Mouse (Mus musculus): ENCODE data around the gene Letm1. TPM values are rescaled to one million over a fixed set of nuclear protein-coding genes. Genes with fewer than 3 reads are reported as not detected.

Gene Letm1
- polyA plus RNA-seq, 1 experiment from 2014 or later = 48.2 TPM

DNA sequence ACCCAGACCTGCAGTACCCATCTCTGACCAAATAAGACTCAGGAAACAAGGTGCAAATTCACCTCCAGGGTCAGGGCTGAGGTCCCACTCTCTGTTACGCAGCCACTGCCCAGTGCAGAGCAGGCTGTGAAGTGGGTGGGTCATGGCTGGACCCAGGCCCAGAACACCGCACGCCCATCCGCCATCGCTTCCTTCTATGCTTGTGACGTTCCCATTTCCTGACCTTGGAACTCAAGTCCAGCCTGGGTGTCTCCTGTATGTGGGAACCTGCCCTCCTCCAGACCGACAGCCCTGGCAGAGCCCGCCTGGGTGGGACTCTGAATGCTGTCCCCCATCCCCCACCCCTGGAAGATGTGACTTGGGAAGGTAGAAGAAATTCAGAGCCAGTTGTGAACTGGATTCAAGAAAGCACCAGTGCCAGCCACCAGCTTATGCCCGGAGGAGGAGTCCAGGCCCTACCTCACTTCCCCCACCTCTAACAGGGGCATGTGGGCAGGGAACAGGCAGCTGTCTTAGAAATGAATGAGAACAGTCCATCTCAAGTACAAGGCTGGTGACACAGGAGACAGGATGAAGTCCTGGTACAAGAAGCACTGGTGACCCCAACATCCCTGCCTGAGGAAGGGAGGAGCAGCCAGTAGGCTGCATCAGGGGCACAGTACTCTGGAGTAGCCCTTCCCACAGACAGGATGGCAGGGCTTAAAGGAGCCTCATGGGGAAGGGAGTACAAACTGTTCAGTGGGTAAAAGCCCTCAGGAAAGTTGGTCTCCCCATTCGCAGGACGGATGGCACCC is 92.6 kb downstream of the Letm1 start:
- Histone ChIP-seq H3K4me2 (replicated peaks) (peak overlapping the region; percentile 16; the same call in 1 of the 2 replicates), H3K27ac (0 out of 2 replicates have a peak overlapping the region, but pooled peaks have one; percentile 48), H3K4me3 (no peak overlapping the region), H3K9me3 (no peaks in the 10 kb centered on the region), H3K9ac (0 out of 2 replicates have a peak overlapping the region, but pooled peaks have one; percentile 31), H3K36me3 (no peaks in the 10 kb centered on the region), H3K27me3 (no peaks in the 10 kb centered on the region), H3K4me1 (peaks cover 56% of the 10 kb centered on the region)
- no peak for ATAC-seq (ENCODE audit: low FRiP score, low read depth)
- 76% methylated on average over 11 of the region's 11 CpGs for WGBS

Other genes starting within 250 kb of the Letm1 start
- 69.6 and 80.0 TPM in 2 replicates for gene Fam53a, start 153.2 kb downstream of the Letm1 start, polyA plus RNA-seq (2015; fragmentation: Nextera tagmentation; extraction: Ambion mirVana)
- gene Gm9903, start 152.9 kb downstream of the Letm1 start, polyA plus RNA-seq (2015; fragmentation: Nextera tagmentation; extraction: Ambion mirVana) = 0.56 and 0.66 TPM in 2 replicates
- gene Slbp, start 130.2 kb downstream of the Letm1 start, polyA plus RNA-seq (2015; fragmentation: Nextera tagmentation; extraction: Ambion mirVana) = 252 and 254 TPM in 2 replicates
- 196 and 197 TPM in 2 replicates for gene Tacc3, start 124.7 kb downstream of the Letm1 start, polyA plus RNA-seq (2015; fragmentation: Nextera tagmentation; extraction: Ambion mirVana)
- 45.2 and 46.0 TPM in 2 replicates for gene Tmem129, start 124.4 kb downstream of the Letm1 start, polyA plus RNA-seq (2015; fragmentation: Nextera tagmentation; extraction: Ambion mirVana)
- 39.1 and 40.7 TPM in 2 replicates for gene Fgfr3, start 61.1 kb downstream of the Letm1 start, polyA plus RNA-seq (2015; fragmentation: Nextera tagmentation; extraction: Ambion mirVana)
- 46.4 and 47.8 TPM in 2 replicates for gene Nsd2, start 37.9 kb upstream of the Letm1 start, polyA plus RNA-seq (2015; fragmentation: Nextera tagmentation; extraction: Ambion mirVana)
- gene Nelfa, start 153.6 kb upstream of the Letm1 start, polyA plus RNA-seq (2015; fragmentation: Nextera tagmentation; extraction: Ambion mirVana) = 64.7 and 70.5 TPM in 2 replicates
- 136 and 151 TPM in 2 replicates for gene Gm1673, start 200.6 kb upstream of the Letm1 start, polyA plus RNA-seq (2015; fragmentation: Nextera tagmentation; extraction: Ambion mirVana)
- gene Nat8l, start 213.2 kb upstream of the Letm1 start, polyA plus RNA-seq (2015; fragmentation: Nextera tagmentation; extraction: Ambion mirVana) = 0.10 and 0.20 TPM in 2 replicates